Mouse (Mus musculus) brown adipose tissue, adult 24 weeks (tissue): ENCODE measurements around the gene Bcl2a1c. TPM values are rescaled to one million over a fixed set of nuclear protein-coding genes. Genes with fewer than 3 reads are reported as not detected.

Experiments
- polyA plus RNA-seq: library from polyadenylated mRNA; stranded (reverse); fragments of >200 nt; gene quantifications from 2 replicates; pipeline ENCODE4 v1.2.4, GENCODE M21; 2012; ENCODE audit not compliant: missing spikeins, insufficient read depth, insufficient read length

Bcl2a1c gene
- polyA plus RNA-seq, 1 experiment, result not detected

Other genes with a start within 250 kb of the Bcl2a1c start
- 53.4 and 60.5 TPM in 2 replicates for gene Crtap, start 60.5 kb downstream of the Bcl2a1c start, polyA plus RNA-seq
- 9.2 and 10.5 TPM in 2 replicates for gene Glb1, start 70.9 kb downstream of the Bcl2a1c start, polyA plus RNA-seq
- gene Tmppe, start 71.0 kb downstream of the Bcl2a1c start, polyA plus RNA-seq, result 1.1 and 1.5 TPM in 2 replicates
- gene Ccr4, start 174.8 kb downstream of the Bcl2a1c start, polyA plus RNA-seq, result not detected in 2 replicates
- not detected in 2 replicates for gene C130032M10Rik, start 185.6 kb downstream of the Bcl2a1c start, polyA plus RNA-seq
- not detected in 2 replicates for gene Trim71, start 234.2 kb downstream of the Bcl2a1c start, polyA plus RNA-seq